Mouse (Mus musculus): Measurements from ENCODE around the gene Rab1a.
"Not testable (repeated sequence)": the region's sequence is repeated elsewhere in the genome, so short reads cannot be mapped to it uniquely, and the experiment has no call there.

Rab1a gene

GRCm38 (mm10) chr11:20200713-20201575 is at the start of gene Rab1a:
TSS of gene Rab1a (plus strand) at chr11:20201432.
- peak; percentile 96 for ATAC-seq (ENCODE audit: insufficient number of reproducible peaks, low FRiP score, low TSS enrichment)

DNA sequence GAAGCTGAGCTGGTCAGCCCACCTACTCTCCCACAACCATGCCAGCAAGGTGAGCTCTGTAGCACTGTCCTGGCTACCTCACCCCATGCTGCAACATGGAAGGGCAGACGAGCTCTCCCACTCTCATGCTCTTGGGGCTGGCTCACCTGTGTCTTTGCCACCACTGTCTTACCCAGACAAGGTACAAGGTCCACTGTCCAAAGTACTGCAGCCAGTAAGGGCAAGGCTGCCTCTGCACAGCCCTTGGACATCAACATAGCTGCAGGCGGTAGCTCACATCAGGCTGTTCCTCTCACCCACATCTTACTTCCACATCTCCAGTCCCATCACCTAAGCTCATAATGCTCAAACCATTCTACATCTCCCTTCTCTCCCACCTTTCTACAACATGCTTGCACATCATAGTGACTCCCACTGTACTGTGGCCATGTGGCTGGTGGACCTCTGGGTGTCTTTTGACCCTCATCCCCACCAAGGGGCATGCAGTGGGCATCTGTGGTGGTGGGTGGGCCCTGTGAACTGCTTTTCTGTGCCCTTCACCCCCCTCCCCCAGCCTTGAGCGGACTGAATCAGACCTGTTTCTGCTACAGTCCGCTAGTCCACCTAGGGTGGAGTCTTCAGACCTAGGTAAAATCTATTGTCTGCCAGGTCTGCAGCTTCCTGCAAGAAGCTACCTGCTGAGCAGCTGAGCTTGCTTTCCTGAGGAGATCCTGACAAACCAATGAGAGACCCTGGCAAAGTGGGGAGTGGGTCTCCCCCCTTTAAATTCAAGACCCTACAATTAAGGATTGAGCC is 48.9 kb upstream of the Rab1a start:
- no peak for ATAC-seq (ENCODE audit: insufficient number of reproducible peaks, low FRiP score, low TSS enrichment)

DNA sequence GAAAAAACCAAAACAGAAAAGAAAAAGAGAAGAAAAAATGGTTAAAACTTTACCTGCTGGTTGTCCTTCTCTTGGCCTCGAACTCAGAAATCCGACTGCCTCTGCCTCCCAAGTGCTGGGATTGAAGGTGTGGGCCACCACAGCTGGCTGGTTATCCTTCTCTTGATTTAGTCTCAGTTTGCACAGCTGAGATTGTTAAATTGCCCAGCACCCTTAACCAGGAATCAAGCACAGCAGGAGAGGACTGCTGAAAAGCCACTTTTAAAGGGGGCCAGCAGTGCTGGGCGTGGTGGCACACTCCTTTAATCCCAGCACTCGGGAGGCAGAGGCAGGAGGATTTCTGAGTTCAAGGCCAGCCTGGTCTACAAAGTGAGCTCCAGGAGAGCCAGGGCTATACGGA is 47.7 kb upstream of the Rab1a start:
- ATAC-seq (ENCODE audit: insufficient number of reproducible peaks, low FRiP score, low TSS enrichment), result not testable (repeated sequence)

- ATAC-seq (ENCODE audit: insufficient number of reproducible peaks, low FRiP score, low TSS enrichment), result no peak
Measured at GRCm38 (mm10) chr11:20158879-20159278, 42.4 kb upstream of the Rab1a start.

- no peak for ATAC-seq (ENCODE audit: insufficient number of reproducible peaks, low FRiP score, low TSS enrichment)
Measured at GRCm38 (mm10) chr11:20164979-20165867, 36.0 kb upstream of the Rab1a start.

DNA sequence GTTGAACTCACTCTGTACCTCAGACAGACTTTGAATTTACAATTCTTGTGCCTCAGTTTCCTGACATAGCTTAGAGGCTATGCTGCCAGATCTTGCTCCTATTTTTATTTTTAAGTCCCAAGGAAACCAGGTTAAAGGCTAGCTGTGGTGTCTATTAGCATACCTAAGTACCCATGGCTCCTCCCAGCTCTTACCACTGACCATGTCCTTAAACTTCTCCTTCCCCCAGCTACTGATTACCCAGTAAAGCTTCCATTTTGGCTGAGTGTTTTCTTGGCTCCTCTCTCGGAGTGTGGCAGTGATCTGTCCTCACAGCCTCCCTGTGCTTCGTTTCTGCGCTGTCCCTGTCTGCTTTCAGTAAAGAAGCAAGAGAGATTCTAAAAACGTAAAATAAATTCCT is 35.2 kb upstream of the Rab1a start:
- no peak for ATAC-seq (ENCODE audit: insufficient number of reproducible peaks, low FRiP score, low TSS enrichment)

- not testable (repeated sequence) for ATAC-seq (ENCODE audit: insufficient number of reproducible peaks, low FRiP score, low TSS enrichment)
Measured at GRCm38 (mm10) chr11:20166476-20166875, 34.8 kb upstream of the Rab1a start.

DNA sequence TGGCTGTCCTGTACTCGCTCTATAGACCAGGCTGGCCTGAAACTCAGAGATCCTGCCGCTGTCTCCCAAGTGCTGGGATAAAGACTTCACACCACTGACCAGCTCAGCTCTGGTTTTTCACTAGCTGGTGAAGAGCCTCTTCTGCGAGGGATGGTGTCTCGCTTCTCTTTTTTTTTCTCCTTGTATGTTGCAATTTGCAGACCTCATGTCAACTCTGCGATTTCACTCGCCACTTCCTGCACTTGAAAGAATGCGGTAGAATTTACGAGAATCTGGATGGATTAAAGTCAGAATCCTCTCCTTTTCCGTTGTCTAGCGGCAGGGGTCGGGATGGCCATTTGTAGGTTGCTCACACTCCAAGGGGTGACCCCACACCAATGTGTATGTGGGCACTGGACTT is 32.3 kb upstream of the Rab1a start:
- ATAC-seq (ENCODE audit: insufficient number of reproducible peaks, low FRiP score, low TSS enrichment), result no peak

- no peak for ATAC-seq (ENCODE audit: insufficient number of reproducible peaks, low FRiP score, low TSS enrichment)
Measured at GRCm38 (mm10) chr11:20187271-20187670, 14.0 kb upstream of the Rab1a start.

GRCm38 (mm10) chr11:20193100-20193736 is 8.0 kb upstream of the Rab1a start:
- no peak for ATAC-seq (ENCODE audit: insufficient number of reproducible peaks, low FRiP score, low TSS enrichment)

DNA sequence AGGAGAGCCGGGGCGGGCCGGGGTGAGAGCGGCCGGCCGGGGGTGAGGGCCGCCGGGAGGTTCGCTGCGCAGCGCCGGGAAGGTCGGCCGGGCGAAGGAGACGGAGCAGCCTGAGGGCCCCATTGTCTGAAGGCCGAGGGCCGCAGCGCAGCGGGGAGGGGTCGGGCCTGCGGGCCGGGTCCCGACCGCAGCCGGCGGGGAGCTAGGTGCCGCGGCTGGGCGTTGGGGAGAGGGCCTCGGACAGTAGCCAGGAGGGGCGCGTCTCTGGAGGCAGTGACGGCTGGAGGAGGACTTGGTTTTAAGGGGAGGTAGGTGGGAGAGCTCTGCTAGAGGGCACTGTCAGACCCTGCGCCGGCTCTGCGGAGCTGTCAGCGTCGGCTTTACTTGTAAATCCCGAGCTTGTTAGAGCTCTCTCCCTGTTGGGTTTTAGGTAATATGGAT is 449 bp downstream of the Rab1a start:
- ATAC-seq (ENCODE audit: insufficient number of reproducible peaks, low FRiP score, low TSS enrichment), result peak; percentile 26; the same call in 1 of the 2 replicates

DNA sequence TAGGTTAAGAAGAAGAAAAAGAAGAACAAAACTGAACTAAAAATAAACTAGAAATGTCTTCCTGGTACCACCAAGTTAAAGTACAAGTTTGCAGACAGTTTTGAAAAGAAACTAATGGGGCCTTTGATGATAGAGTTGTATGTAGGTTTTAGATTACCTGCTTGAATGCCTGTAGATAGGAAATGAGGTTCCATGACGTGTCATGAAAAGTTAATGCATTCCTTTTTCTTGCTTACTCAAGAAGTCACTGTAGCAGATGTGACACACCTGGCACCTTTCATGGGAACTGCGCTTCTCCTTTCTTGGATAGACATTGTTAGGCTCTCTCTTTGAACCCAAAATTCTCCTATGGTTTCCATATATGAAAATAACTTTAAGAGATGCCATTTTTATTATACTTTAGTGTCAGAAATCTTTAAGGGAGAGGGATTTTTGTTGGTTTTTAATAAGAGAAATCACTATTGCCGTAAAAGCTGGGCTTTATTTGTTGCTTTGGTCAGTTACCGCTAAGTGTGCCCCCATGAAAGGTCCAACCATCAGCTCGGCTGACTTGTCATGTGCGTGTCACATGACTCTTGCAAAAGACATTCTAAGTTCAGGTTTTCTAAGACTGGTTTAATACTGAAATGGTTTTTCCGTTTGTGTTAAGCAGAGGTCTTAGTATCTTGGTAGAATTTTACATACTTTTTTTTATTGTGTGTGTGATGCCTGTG is 1.2 kb downstream of the Rab1a start:
- ATAC-seq (ENCODE audit: insufficient number of reproducible peaks, low FRiP score, low TSS enrichment), result no peak

DNA sequence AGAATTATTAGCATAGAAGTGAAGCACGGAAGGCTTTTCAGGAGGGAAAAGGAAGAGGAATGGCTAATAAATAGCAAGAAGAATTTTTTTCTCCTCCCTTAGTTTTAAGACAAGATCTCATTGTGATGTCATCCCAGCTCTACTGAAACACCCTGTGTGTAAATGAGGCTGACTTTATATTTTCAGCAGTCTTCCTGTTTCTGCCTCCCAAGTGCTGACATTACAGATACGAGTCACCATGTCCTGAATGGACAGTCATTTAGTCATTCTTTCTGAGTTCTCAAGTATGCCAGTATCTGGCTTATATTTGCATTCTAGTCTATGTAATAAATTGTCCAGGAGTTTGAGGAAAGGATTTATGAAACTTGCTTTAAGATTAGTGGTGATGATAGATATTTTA is 3.1 kb downstream of the Rab1a start:
- ATAC-seq (ENCODE audit: insufficient number of reproducible peaks, low FRiP score, low TSS enrichment), result no peak

DNA sequence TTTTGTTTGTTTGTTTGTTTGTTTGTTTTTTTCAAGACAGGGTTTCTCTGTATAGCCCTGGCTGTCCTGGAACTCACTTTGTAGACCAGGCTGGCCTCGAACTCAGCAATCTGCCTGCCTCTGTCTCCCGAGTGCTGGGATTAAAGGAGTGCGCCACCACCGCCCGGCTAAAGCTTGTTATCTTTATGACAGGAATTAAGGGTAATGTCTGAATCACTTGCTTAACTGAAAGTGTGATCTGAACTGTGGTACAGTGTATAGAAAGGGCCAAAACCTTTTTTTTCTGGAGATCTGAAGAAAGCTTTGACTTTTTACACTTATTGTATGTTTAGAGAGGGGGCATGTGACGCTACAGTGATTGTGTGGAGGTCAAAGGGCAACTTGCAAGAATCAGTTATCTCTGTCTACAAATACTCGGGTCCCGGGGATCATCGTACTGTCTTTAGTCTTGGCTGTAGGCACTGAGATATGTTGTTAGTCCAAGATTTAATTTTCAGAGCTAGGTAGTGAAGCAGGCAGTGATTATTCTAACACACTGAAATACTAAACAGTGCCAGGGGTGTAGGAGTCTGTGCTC is 3.7 kb downstream of the Rab1a start:
- ATAC-seq (ENCODE audit: insufficient number of reproducible peaks, low FRiP score, low TSS enrichment), result no peak

- no peak for ATAC-seq (ENCODE audit: insufficient number of reproducible peaks, low FRiP score, low TSS enrichment)
Measured at GRCm38 (mm10) chr11:20205538-20205937, 4.3 kb downstream of the Rab1a start.

GRCm38 (mm10) chr11:20206626-20207223 is 5.5 kb downstream of the Rab1a start:
- no peak for ATAC-seq (ENCODE audit: insufficient number of reproducible peaks, low FRiP score, low TSS enrichment)

- ATAC-seq (ENCODE audit: insufficient number of reproducible peaks, low FRiP score, low TSS enrichment), result no peak
Measured at GRCm38 (mm10) chr11:20207589-20207988, 6.4 kb downstream of the Rab1a start.

DNA sequence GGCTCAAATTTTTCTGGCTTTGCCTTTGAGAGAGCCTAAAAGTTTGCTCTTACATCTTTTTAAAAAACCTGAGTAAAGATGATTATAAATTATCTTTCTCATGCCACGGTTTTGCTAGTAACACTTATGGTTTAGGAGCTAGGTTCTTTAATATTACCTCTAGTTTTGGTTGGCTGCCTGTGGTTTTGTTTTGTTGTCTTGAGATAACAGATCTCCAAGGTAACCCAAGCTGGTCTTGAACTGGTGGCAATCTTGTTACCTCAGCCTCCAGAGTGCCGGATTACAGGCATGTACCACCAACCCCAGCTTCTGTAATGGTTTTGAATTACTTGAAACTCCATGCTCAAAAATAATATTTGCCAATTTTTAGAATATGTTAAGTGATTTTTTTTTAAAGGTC is 10.6 kb downstream of the Rab1a start:
- ATAC-seq (ENCODE audit: insufficient number of reproducible peaks, low FRiP score, low TSS enrichment), result no peak

- ATAC-seq (ENCODE audit: insufficient number of reproducible peaks, low FRiP score, low TSS enrichment), result no peak
Measured at GRCm38 (mm10) chr11:20214779-20215178, 13.5 kb downstream of the Rab1a start.
